Mouse (Mus musculus) adrenal gland, adult 2 months (tissue): Measurements from ENCODE around the gene Hoxb3. TPM values are rescaled to one million over a fixed set of nuclear protein-coding genes. Genes with fewer than 3 reads are reported as not detected.

Experiments used
- DNase-seq: peaks from one replicate; pipeline ENCODE4 v3.0.0; 2021
- long read RNA-seq: library from polyadenylated mRNA; stranded (forward); transcript quantifications from one replicate; pipeline ENCODE4 v2.0.0, GENCODE M21; 2021
- polyA plus RNA-seq: library from polyadenylated mRNA; depleted of rRNA; stranded (reverse); fragments of >200 nt; gene quantifications from 2 replicates; pipeline ENCODE4 v1.2.3, GENCODE M21; 2012; rRNA removed
- total RNA-seq, 2 experiments: library from RNA; stranded (reverse); gene quantifications; 2 replicates each; pipeline ENCODE4 v1.2.3; 2021

Gene Hoxb3
- total RNA-seq: 10 to 100 TPM; 20.1 to 21.9 TPM
- 89.4 and 94.9 TPM in 2 replicates for polyA plus RNA-seq
- long read RNA-seq, partial matches to known transcripts: 0 of 7 reads
- long read RNA-seq, other reads (novel, unspliced or antisense): 7 of 7 reads

DNA sequence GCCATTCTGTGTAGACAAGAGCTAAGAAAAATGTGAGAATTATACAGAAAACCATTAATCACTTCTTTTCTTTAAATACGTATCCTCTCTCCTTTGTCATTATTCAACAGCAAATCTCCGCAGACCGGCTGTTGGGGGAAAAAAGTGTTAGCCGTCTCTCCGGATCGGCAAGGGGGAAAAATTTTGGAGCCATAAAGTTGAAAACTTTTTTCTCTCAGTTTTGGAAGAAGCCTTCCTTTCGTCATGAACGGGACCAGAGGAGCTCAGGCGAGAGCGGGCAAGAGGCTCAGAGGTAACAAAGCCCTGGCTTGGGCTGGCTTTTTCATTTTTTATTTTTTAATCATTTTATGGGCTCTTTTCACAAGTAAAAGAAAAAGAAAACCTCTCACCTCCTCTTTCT is at the start of gene Hoxb3:
Gene Hoxb3 (plus strand): TSS at position 173 of the 400 bp plus-strand sequence.
- no peak for DNase-seq

DNA sequence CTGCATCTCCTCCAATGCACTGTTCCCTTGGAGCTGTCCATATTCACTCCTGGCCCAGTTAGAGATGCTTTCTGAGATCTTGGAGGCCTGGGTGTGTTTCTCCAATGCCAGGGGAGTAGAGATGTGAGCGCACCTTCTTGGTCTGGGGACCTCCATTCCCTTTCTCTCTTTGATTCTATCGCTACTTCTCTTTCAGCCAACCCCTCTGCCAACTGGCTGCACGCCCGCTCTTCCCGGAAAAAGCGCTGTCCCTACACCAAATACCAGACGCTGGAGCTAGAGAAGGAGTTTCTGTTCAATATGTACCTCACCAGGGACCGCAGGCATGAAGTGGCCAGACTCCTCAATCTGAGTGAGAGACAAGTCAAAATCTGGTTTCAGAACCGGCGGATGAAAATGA is 48.7 kb upstream of the Hoxb3 start:
- DNase-seq: peak; percentile 59

- DNase-seq: peak; percentile 81
These were observed 47.2 kb upstream of the Hoxb3 start for GRCm38 (mm10) chr11:96275896-96276295.

DNA sequence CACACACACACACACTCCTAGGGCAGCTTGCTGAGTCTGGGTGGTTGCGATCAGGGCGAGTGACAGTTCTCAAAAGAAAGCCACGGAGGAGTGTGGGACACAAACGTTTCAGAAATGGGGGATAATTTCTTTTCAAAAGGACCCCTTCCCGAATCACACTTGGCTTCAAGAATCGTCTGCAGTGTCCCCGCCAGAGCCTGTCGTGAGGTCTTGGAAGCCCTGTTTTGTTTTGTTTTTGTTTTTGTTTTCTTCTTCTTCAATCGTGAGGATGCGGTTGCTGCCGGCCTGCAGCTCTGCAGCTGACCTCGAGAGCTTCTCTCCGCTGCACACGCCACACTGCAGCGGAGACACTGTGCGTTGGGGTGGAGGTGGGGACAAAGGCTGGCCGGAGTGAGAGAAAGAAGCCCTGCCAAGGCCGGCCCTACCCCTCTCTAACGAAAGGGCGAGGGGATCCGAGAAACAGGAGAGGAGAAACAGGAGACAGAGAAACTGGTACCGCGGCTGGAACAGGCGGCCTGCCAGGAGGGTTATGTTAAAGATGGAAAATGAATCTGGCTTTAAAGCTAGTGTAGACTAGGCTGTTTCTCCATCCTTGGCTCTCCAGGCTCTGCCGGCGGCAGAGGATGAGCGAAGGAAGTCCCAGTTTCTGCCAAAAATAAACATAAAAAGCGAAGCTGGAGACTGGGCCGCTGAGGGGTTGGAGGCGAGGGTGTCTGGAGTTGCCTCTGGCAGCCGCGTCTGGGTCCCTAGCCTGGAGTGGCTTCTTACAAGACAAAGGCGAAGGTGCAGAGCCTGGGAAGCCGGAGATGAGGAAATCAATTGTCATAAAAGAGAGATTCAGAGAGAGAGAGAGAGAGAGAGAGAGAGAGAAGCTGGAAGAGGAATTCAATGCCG is 45.7 kb upstream of the Hoxb3 start:
- DNase-seq: peak; percentile 76

DNA sequence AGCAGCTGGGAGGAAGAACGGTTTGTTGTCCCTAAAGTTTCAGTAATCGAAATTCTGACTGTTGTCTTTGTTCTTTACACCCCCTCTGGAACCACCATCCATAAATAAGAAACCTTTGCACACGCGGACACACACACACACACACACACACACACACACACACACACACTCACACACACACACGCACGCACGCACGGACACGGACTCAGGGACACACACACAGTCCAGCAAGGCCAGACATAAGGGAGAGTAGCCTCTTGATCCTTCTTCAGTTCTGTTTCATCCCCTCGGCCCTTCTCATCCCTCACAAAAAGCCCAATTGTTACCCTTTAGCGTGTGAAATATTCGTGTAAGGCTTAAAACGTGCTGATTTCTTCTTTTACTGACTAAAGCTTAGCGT is 44.8 kb upstream of the Hoxb3 start:
- DNase-seq: peak; percentile 52

DNA sequence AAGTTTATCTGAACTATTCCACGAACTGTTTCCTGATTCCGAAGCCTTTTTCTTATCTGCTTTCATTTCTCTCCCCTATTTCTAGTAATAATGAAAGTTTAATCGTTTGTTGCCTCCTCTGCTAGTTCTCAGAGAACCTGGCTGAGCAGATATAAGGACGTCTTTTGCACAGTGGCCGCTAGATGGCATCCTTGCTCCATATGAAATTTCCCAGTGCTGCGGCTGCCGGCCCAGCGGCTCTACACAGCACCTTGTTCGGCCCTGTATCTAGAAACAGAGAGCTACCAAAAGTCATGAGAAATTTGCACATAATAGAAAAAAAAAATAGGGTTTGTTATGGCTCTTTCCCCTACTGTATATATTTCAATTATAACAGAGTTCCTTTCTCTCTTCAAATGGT is 44.4 kb upstream of the Hoxb3 start:
- DNase-seq: peak; percentile 94

DNA sequence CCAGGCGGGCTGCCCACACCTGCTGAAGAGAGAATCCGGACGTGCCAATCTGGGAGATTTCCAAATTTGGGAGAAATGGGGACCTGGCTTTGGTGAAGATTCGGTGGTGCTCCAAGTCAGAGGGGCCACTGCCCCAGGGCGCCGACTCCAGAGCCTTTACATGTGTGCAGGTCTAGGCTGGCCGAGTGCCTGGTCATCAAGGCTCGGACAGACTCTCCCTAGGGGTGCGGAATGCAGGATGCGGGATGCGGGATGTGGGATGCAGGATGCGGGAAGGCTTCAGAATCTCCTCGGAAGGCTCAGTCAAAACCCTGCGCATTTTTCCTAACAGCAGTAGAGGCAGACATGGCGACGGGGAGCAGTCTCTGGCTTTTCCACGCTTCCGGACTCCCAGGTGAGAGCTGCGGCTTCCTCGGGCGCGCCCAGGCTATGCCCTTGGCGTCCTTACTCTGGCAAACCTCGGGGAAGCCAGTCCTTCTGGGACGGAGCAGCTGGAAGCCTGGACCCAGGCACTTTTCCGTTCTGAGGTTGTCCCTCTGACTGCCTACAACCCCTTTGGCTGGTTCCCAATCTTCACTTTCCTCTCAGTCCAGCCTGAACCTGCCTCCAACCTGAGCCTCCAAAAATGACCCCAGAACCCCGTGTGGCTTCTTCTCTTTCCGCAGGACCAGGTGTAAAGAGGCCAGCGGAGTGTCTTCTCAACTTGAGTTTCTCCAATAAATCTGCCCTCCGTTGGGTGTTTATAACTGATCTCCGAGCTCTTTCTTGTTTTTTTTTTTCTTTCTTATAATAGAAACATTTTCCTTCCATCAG is 43.5 kb upstream of the Hoxb3 start:
- peak; percentile 79 for DNase-seq

- peak; percentile 68 for DNase-seq
These were observed 42.4 kb upstream of the Hoxb3 start for GRCm38 (mm10) chr11:96280399-96281378.

DNA sequence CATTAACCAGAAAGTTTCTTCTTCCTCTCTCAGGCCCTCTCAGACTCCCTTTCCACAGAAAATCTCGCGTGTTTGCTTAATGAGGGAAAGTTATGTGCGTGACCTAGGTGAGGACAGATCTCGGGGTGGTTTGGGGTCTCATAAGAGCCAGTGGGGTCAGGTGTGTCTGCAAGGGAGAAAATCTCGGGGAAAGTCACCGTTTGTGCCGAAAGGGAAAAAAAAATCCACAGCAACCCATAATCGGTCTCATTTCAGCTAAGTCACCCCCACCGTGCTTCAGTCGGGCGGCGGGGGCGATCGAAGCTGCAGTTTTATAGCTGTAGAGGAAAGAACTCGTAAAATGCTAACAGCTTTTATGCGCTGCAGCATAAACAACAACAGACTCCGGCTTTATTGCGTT is 41.7 kb upstream of the Hoxb3 start:
- DNase-seq: peak; percentile 62

GRCm38 (mm10) chr11:96281855-96282570 is 41.1 kb upstream of the Hoxb3 start, which contains the start of gene Hoxb8:
Gene Hoxb8 (plus strand): TSS chr11:96281905.
- peak; percentile 72 for DNase-seq

DNA sequence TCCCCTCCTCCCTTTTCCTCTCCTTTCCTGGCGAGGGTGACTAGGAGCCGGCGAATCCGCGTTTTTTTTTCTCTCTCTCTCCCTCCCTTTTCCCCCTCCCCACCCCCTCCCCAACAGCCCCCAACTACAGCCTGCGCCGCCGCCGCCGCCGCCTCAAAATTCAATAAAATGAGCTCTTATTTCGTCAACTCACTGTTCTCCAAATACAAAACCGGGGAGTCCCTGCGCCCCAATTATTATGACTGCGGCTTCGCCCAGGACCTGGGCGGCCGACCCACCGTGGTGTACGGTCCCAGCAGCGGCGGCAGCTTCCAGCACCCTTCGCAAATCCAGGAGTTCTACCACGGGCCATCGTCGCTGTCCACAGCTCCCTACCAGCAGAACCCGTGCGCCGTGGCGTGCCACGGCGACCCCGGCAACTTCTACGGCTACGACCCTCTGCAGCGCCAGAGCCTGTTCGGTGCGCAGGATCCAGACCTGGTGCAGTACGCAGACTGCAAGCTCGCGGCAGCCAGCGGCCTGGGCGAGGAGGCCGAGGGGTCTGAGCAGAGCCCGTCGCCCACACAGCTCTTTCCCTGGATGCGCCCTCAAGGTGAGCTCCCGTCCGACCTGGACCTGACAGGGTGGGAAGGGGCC is 40.2 kb upstream of the Hoxb3 start:
- DNase-seq: no peak

GRCm38 (mm10) chr11:96284041-96284749 is 38.9 kb upstream of the Hoxb3 start:
- peak; percentile 78 for DNase-seq

DNA sequence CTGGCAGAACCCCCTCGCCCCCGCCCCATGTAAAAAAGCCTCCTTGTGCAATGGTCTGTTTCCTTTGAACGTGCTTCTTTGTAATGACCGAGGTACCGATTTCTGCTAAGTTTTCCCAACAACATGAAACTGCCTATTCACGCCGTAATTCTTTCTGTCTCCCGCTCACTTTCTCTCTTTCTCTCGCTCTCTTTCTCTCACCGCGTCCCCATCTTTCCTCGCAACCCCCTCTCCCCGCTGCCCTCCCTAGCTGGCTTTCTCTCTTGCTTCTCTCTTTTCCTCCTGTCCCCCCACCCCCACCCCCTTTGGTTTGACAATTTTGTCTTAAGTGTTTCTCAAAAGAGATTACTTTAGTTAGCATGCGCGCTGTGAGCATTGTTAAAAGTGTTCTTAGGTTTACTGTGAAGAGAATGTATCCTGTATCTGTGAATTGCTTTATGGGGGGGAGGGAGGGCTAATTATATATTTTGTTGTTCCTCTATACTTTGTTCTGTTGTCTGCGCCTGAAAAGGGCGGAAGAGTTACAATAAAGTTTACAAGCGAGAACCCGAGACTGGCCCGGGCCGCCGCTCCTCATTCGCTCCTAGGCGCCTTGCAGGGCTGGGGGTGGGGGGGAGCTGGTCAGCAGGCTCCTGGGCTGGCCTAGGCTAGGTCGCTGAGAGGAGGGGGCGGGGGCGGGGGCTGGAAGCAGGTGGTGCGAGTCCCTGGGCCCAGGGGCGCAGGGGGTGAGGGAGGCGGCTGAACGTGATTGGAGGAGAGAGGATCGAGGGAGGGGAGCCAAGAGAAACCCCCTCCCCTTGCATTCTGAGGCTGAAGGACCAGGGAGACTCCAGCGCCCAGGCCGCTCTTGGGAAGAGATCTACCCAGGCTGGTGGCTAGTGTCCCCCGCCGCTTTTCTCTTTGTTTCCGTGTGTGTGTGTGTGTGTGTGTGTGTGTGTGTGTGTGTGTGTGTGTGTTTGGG is 38.1 kb upstream of the Hoxb3 start:
- peak; percentile 90 for DNase-seq

- DNase-seq: peak; percentile 93
These were observed 37.1 kb upstream of the Hoxb3 start, which contains the start of gene Hoxb7 for GRCm38 (mm10) chr11:96285771-96286738. Gene Hoxb7 (plus strand): TSS chr11:96286623.

GRCm38 (mm10) chr11:96286739-96287385 is 36.3 kb upstream of the Hoxb3 start:
- peak; percentile 81 for DNase-seq

DNA sequence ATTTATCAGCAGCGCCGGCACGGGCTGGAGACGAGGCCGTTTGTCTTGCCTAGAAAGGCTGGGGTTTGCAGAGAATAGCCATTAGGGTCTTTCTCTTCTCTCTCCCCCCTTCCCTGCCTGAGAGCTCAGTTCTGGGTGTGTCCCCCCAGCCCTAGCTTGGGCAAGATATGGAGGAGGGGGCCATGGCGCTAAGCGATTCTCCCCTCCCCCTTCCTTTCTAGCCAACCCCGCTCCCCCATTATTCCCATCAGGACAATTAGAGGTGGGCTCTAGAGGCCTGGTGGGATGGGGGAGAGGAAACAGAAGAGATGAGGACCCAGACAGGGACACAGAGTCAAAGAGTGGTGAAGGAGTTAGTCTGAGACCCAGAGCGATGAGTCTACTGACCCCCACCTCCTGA is 35.7 kb upstream of the Hoxb3 start:
- no peak for DNase-seq
